In the genomic region with DNA sequence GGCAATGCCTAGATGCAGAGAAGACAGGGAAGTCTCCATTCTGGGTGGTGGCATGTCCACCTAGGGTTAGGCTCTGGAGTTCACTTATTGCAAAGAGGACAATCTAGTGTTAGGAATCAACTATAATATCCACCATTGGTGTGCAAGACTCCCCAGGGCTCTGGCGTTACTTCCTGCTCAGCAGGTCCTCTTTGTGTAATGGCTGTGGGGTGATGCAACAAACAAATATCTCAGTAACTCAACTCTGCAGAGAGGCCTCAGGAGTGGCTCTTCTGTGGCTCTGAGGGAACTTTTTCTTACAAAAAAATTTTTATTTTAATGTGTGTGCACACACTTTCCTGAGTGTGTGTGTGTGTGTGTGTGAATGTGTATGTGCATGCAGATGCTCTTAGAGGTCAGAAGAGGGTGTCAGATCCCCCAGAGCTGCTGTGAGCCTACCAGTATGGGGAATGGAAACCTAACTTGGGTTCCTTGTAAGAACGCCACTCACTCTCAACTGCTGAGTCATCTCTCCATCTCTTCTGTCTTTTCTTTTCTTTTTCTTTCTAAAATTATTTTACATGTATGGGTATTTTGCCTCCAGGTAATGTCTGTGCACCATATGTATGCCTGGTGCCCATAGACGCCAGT, we compare ENCODE assay signal across 30 mouse cellular contexts. TPM values are rescaled to one million over a fixed set of nuclear protein-coding genes. Genes with fewer than 3 reads are reported as not detected.
DNase-seq lines count a peak whose midpoint lies in the region; ATAC-seq lines count a peak whose summit lies in the region.
"Had no signal": no experiment of that assay in that cellular context is flagged by ENCODE, and none has a peak within 500 bp of the region (broad histone marks: within the 10 kb centered on the region; RNA-seq: fewer than 3 reads in every experiment).

No protein-coding gene starts in this region.

- peaks cover 17% of the 10 kb centered on the region for H3K4me1 ChIP-seq in liver, embryonic 15.5 days (replicated peaks)
- H3K4me1 ChIP-seq in liver, embryonic 12.5 days = no peaks in the 10 kb centered on the region
- H3K4me1 ChIP-seq in brown adipose tissue, adult 24 weeks (ENCODE audit: control insufficient read depth, insufficient read depth, insufficient read length, low read length) = no peaks in the 10 kb centered on the region
- no peaks in the 10 kb centered on the region for H3K4me1 ChIP-seq in midbrain, embryonic 13.5 days (replicated peaks)
- H3K4me1 ChIP-seq: embryonic facial prominence, embryonic 10.5 days; embryonic facial prominence, embryonic 15.5 days; limb, embryonic 13.5 days; midbrain, embryonic 10.5 days had no signal

- ATAC-seq in liver, embryonic 15.5 days (ENCODE audit: insufficient read depth) = no peak
- no peak for ATAC-seq in liver, embryonic 12.5 days
- peak; percentile 88 for ATAC-seq in megakaryocyte progenitor cell, adult 5-6 weeks (replicated peaks; ENCODE audit: poor library complexity)
- no peak for ATAC-seq in midbrain, embryonic 13.5 days
- ATAC-seq: forebrain, embryonic 14.5 days; inflammation-experienced regulatory T-cells, adult 6 months had no signal

- no peaks in the 10 kb centered on the region for H3K36me3 ChIP-seq in liver, embryonic 15.5 days (replicated peaks)
- H3K36me3 ChIP-seq in liver, embryonic 12.5 days = no peaks in the 10 kb centered on the region
- H3K36me3 ChIP-seq in midbrain, embryonic 13.5 days = no peaks in the 10 kb centered on the region
- H3K36me3 ChIP-seq: embryonic facial prominence, embryonic 10.5 days; embryonic facial prominence, embryonic 15.5 days; heart, embryonic 13.5 days; limb, embryonic 13.5 days; midbrain, embryonic 10.5 days had no signal

- H3K4me2 ChIP-seq in liver, embryonic 15.5 days = no peak overlapping the region
- H3K4me2 ChIP-seq in liver, embryonic 12.5 days = no peak overlapping the region
- no peak overlapping the region for H3K4me2 ChIP-seq in midbrain, embryonic 13.5 days (replicated peaks)
- H3K4me2 ChIP-seq: embryonic facial prominence, embryonic 15.5 days; heart, embryonic 13.5 days; hindbrain, embryonic 14.5 days; limb, embryonic 13.5 days had no signal

- 59% methylated on average over 3 of the region's 3 CpGs for WGBS in liver, embryonic 15.5 days (ENCODE audit: insufficient replicate concordance)
- WGBS in liver, embryonic 12.5 days (ENCODE audit: insufficient replicate concordance) = 66% methylated on average over 3 of the region's 3 CpGs
- 88% methylated on average over 3 of the region's 3 CpGs for WGBS in midbrain, embryonic 13.5 days

- H3K4me3 ChIP-seq in liver, embryonic 15.5 days (replicated peaks) = no peak overlapping the region
- H3K4me3 ChIP-seq in liver, embryonic 12.5 days = no peak overlapping the region
- no peak overlapping the region for H3K4me3 ChIP-seq in brown adipose tissue, adult 24 weeks (ENCODE audit: insufficient read depth, low read depth, low read length)
- H3K4me3 ChIP-seq in midbrain, embryonic 13.5 days (replicated peaks) = no peak overlapping the region
- H3K4me3 ChIP-seq: embryonic facial prominence, embryonic 10.5 days; embryonic facial prominence, embryonic 15.5 days; heart, adult 2 months; heart, embryonic 13.5 days; left cerebral cortex, adult 2 months; limb, embryonic 13.5 days; midbrain, embryonic 10.5 days had no signal

- H3K9ac ChIP-seq in liver, embryonic 15.5 days = no peak overlapping the region
- H3K9ac ChIP-seq in liver, embryonic 12.5 days = no peak overlapping the region
- no peak overlapping the region for H3K9ac ChIP-seq in midbrain, embryonic 13.5 days (replicated peaks)
- H3K9ac ChIP-seq: embryonic facial prominence, embryonic 15.5 days; heart, embryonic 13.5 days; hindbrain, embryonic 14.5 days; limb, embryonic 13.5 days had no signal

- H3K9me3 ChIP-seq in liver, embryonic 15.5 days (replicated peaks) = no peaks in the 10 kb centered on the region
- H3K9me3 ChIP-seq in liver, embryonic 12.5 days (replicated peaks) = no peaks in the 10 kb centered on the region
- no peaks in the 10 kb centered on the region for H3K9me3 ChIP-seq in midbrain, embryonic 13.5 days
- H3K9me3 ChIP-seq: embryonic facial prominence, embryonic 10.5 days; embryonic facial prominence, embryonic 15.5 days; heart, embryonic 13.5 days; limb, embryonic 13.5 days; midbrain, embryonic 10.5 days had no signal

- H3K27me3 ChIP-seq in liver, embryonic 15.5 days = no peaks in the 10 kb centered on the region; the same call in 1 of the 2 replicates
- H3K27me3 ChIP-seq in liver, embryonic 12.5 days (replicated peaks) = no peaks in the 10 kb centered on the region
- no peaks in the 10 kb centered on the region for H3K27me3 ChIP-seq in midbrain, embryonic 13.5 days
- H3K27me3 ChIP-seq: embryonic facial prominence, embryonic 15.5 days; heart, embryonic 13.5 days; limb, embryonic 13.5 days had no signal

- H3K27ac ChIP-seq in liver, embryonic 15.5 days (replicated peaks) = peak overlapping the region; percentile 54; the same call in 1 of the 2 replicates
- no peak overlapping the region for H3K27ac ChIP-seq in liver, embryonic 12.5 days
- peak overlapping the region; percentile 70 for H3K27ac ChIP-seq in brown adipose tissue, adult 24 weeks (replicated peaks; ENCODE audit: low read depth, low read length)
- no peak overlapping the region for H3K27ac ChIP-seq in midbrain, embryonic 13.5 days
- H3K27ac ChIP-seq: embryonic facial prominence, embryonic 10.5 days; embryonic facial prominence, embryonic 15.5 days; heart, embryonic 13.5 days; hindbrain, embryonic 14.5 days; left cerebral cortex, adult 2 months; limb, embryonic 13.5 days; midbrain, embryonic 10.5 days had no signal

- DNase-seq in 3T3-L1 (ENCODE audit: low read depth, low spot score) = peak; percentile 20
- DNase-seq in kidney, postnatal 10 days = no peak
- DNase-seq in layer of hippocampus, adult 9-10 months (ENCODE audit: low spot score) = no peak
- DNase-seq: adrenal gland, postnatal 36 days; B cell, adult 2 months; cerebellum, adult 8-10 months; cerebellum, postnatal 25 days; gastrocnemius, postnatal 36 days; heart, adult 2 months; heart, postnatal 10 days; kidney, adult 11 months; kidney, postnatal 25 days; retina, postnatal 1 day; right cerebral cortex, postnatal 25 days; thymus, adult 2 months; thymus, postnatal 36 days had no signal

RNA-seq across cellular contexts. Expression of gene Chid1, which starts 9.9 kb away (rescaled TPM):
- polyA plus RNA-seq in liver, embryonic 15.5 days (2015; fragmentation: Nextera tagmentation; extraction: Ambion mirVana) = 25.2 and 27.9 TPM in 2 replicates
- 32.0 and 32.7 TPM in 2 replicates for polyA plus RNA-seq in liver, embryonic 12.5 days (2016; fragmentation: Nextera tagmentation; extraction: Ambion mirVana)
- polyA plus RNA-seq in brown adipose tissue, adult 24 weeks (2012; ENCODE audit: insufficient read depth, insufficient read length, missing spikeins) = 13.4 and 19.8 TPM in 2 replicates
- total RNA-seq in megakaryocyte progenitor cell, adult 5-6 weeks (2015) = 5.8 and 6.3 TPM in 2 replicates
- total RNA-seq in megakaryocyte progenitor cell, adult 5-6 weeks (2017) = 31.2 and 38.7 TPM in 2 replicates
- polyA plus RNA-seq in midbrain, embryonic 13.5 days (2015; fragmentation: Nextera tagmentation; extraction: Ambion mirVana) = 31.7 and 35.5 TPM in 2 replicates

RNA-seq across cellular contexts. Expression of gene Ap2a2, which starts 12.4 kb away (rescaled TPM):
- polyA plus RNA-seq in liver, embryonic 15.5 days (2015; fragmentation: Nextera tagmentation; extraction: Ambion mirVana) = 67.6 and 73.8 TPM in 2 replicates
- polyA plus RNA-seq in liver, embryonic 12.5 days (2016; fragmentation: Nextera tagmentation; extraction: Ambion mirVana) = 91.6 and 92.0 TPM in 2 replicates
- polyA plus RNA-seq in brown adipose tissue, adult 24 weeks (2012; ENCODE audit: insufficient read depth, insufficient read length, missing spikeins) = 40.3 and 42.7 TPM in 2 replicates
- 18.3 and 20.0 TPM in 2 replicates for total RNA-seq in megakaryocyte progenitor cell, adult 5-6 weeks (2015)
- 23.4 and 23.6 TPM in 2 replicates for total RNA-seq in megakaryocyte progenitor cell, adult 5-6 weeks (2017)
- polyA plus RNA-seq in midbrain, embryonic 13.5 days (2015; fragmentation: Nextera tagmentation; extraction: Ambion mirVana) = 103 and 107 TPM in 2 replicates

Comparison
In these comparisons a context has a peak if more than half of its experiments do, and no peak if none do; other contexts are left out.
1. H3K27ac ChIP-seq: peak in liver, embryonic 15.5 days (single experiment) and brown adipose tissue, adult 24 weeks (single experiment); none in liver, embryonic 12.5 days (single experiment) and midbrain, embryonic 13.5 days (single experiment).